Mouse (Mus musculus) urinary bladder, adult 18-20 months (tissue): ENCODE results near the gene Dhrs9.
A peak's percentile ranks its signal among the peaks of the same experiment; 100 is the strongest.
"Not testable (repeated sequence)": the region's sequence is repeated elsewhere in the genome, so short reads cannot be mapped to it uniquely, and the experiment has no call there.

ENCODE experiments used
- DNase-seq, 2 experiments: peaks; one replicate each; pipeline ENCODE4 v3.0.0; 2022; ENCODE audit warnings: low spot score in 2 of 2, mixed read lengths in 2 of 2

The Dhrs9 gene

GRCm38 (mm10) chr2:69380281-69380680 lies at the start of gene Dhrs9:
Gene Dhrs9, plus strand, starts transcription at chr2:69380445.
- peak; percentile 40 to 59 for DNase-seq

GRCm38 (mm10) chr2:69331523-69331922 lies 48.7 kb upstream of the Dhrs9 start:
- not testable (repeated sequence) for DNase-seq

GRCm38 (mm10) chr2:69341506-69341905 lies 38.7 kb upstream of the Dhrs9 start:
- DNase-seq, result no peak

GRCm38 (mm10) chr2:69342496-69343221 lies 37.6 kb upstream of the Dhrs9 start, which contains the start of gene Abcb11:
Gene Abcb11, minus strand, starts transcription at chr2:69342616.
- no peak for DNase-seq

GRCm38 (mm10) chr2:69355402-69355801 lies 24.8 kb upstream of the Dhrs9 start:
- not testable (repeated sequence) for DNase-seq

- no peak for DNase-seq
Observed at GRCm38 (mm10) chr2:69364831-69365230, 15.4 kb upstream of the Dhrs9 start.

- no peak for DNase-seq
Observed at GRCm38 (mm10) chr2:69365275-69365674, 15.0 kb upstream of the Dhrs9 start.

GRCm38 (mm10) chr2:69376780-69377179 lies 3.5 kb upstream of the Dhrs9 start:
- no peak for DNase-seq

- DNase-seq, result no peak
Observed at GRCm38 (mm10) chr2:69379801-69380200, 444 bp upstream of the Dhrs9 start.

- DNase-seq, result no peak
Observed at GRCm38 (mm10) chr2:69381740-69382139, 1.5 kb downstream of the Dhrs9 start.

- no peak for DNase-seq
Observed at GRCm38 (mm10) chr2:69382838-69383237, 2.6 kb downstream of the Dhrs9 start.

GRCm38 (mm10) chr2:69386118-69386871 lies 6.0 kb downstream of the Dhrs9 start:
- DNase-seq, result no peak

GRCm38 (mm10) chr2:69393947-69394346 lies 13.7 kb downstream of the Dhrs9 start:
- no peak for DNase-seq

GRCm38 (mm10) chr2:69395597-69396248 lies 15.5 kb downstream of the Dhrs9 start:
- DNase-seq, result no peak

- no peak for DNase-seq
Observed at GRCm38 (mm10) chr2:69396760-69397435, 16.7 kb downstream of the Dhrs9 start.

- peak in 1 of 2 experiments; percentile 19 for DNase-seq
Observed at GRCm38 (mm10) chr2:69400866-69401604, 20.8 kb downstream of the Dhrs9 start.

- DNase-seq, result no peak
Observed at GRCm38 (mm10) chr2:69401891-69402290, 21.6 kb downstream of the Dhrs9 start.

GRCm38 (mm10) chr2:69402309-69402708 lies 22.1 kb downstream of the Dhrs9 start:
- DNase-seq, result no peak

GRCm38 (mm10) chr2:69405692-69406091 lies 25.4 kb downstream of the Dhrs9 start:
- no peak for DNase-seq

- DNase-seq, result no peak
Observed at GRCm38 (mm10) chr2:69414539-69414938, 34.3 kb downstream of the Dhrs9 start.

GRCm38 (mm10) chr2:69415070-69415469 lies 34.8 kb downstream of the Dhrs9 start:
- no peak for DNase-seq
